Mouse (Mus musculus): Measurements from ENCODE around the gene Ceacam1.

DNA sequence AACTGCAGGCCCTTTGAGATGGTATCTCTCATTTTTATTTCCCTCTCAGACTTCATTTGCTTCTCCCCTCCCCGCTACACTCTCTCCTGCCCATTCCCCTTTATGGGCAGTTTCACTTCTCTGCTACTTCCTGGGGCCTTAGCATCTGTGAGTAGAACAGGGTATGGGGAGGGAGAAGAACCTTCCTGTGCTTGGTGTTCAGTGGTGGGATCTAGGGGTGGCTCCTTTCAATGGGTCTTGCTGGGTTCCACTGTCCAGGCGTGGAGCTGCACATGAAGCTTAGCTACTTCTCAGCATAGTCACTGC lies 41.9 kb downstream of the Ceacam1 start:
- TF ChIP-seq CTCF (IDR thresholded peaks at IDR 0.05; ENCODE audit: insufficient read depth, low read depth, low read length) (no peak), POLR2A (IDR thresholded peaks at IDR 0.05; ENCODE audit: insufficient read depth, low read depth, low read length) (no peak)
